Mouse (Mus musculus) liver (tissue): ENCODE data around the gene Cdh7.
"Not testable (repeated sequence)": the region's sequence is repeated elsewhere in the genome, so short reads cannot be mapped to it uniquely, and the experiment has no call there.

ENCODE experiments used
- DNase-seq: peaks from one replicate; pipeline ENCODE4 v3.0.0-alpha.2; 2020; ENCODE audit warnings: mixed read lengths

Gene Cdh7

DNA sequence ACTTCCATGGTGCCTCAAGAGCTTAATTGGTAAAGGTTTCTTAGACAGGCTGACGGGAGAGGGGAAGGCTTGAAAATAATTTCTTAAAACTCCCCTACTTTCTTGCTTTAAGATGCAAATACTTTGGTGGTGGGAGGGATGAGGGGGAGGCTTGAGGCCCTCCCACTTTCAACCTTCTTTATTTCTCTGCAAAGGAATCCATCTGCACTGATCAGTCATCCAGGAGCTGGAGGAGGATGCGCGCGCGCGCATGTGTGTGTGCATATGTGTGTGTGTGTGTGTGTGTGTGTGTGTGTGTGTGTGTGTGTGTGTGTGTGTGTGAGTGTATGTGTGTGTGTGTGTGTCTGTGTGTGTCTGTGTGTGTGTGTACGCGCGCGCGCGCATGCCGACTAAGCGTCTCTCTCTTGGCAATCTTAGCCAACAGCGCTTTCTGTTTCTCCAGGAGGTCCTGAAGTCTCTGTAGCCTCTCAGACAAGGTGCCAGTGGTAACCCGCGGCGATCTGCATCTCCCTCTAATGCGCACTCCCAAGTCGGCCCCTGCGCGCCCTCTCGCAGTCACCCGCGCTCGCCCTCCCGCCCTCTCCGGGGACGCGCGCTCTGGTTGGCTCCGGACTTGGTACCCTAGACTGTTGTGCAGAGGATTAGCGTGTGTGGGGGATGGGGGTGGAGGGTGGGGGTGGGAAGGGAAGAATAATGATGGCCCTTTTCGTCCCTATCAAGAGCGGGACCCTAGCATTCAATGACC is at the start of gene Cdh7:
Gene Cdh7, plus strand, starts transcription at position 368 of the 745 bp plus-strand sequence.
- peak; percentile 2 for DNase-seq

DNA sequence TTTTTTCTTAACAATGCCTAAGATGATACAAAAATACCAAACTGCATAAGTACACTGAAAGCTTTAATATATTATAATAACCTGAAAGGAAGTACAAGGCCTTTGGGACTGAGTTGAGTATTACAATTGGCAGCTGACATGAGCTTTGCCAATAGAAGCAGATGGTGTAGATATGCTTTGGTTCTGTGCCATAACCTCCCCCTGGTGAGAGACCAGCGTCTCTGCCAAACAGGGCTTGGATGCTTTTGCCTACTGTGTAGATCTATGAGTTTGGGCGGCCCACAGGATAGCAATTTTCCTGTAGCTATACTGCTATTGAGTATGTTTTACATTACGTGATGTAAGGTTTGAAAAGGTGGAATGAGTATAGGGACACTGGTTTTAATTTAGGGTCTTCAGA is 49.6 kb upstream of the Cdh7 start:
- no peak for DNase-seq

DNA sequence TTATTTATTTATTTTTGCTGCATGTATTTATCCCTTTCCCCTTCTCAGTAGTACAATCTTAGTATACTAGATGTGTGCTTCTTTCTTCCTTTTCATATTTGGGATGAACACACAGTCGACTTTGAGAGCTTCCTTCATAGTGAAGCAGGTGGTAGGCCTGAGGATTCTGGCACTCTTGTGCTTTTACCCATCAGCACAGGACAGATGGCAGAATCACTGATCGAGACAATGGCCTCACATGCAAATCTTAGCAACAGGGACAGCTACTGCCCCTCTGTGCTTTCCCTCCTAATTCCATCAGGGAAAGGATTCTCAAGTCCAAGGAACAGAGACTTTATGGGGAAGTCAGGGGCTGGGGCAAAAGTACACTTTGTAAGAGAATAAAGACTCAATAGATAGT is 33.7 kb upstream of the Cdh7 start:
- no peak for DNase-seq

DNA sequence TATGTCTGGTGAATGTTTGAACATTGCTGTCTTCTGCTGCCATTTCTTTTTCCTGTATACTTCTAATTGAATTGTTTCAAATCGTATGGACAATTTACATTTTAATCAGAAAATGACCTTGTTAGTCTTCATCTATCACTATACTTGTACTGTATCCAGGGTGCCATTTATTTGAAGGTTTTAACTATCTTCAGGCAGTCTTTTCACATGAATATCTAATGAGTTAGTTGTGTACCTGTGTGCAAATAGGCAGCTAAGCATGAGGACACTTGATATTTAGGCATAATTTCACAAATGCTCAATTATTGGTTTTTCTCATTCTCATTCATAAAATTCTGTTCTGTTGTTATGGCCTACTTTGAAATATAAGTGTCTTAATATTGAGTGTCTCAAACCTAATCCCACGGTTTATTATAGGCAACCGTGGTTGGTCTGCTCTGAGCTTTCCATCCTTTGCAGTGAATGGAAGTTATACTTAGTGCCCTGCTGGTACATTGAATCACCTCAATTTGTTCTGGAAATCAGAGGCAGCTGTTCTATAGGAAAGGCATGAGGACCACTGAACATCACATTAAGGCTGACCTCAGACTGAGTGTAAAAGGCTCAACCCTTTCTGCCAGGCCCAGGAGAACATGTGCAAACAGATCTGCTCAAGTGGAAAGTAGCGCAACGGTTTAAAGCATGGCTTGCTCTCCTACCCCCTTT is 10.4 kb upstream of the Cdh7 start:
- no peak for DNase-seq

DNA sequence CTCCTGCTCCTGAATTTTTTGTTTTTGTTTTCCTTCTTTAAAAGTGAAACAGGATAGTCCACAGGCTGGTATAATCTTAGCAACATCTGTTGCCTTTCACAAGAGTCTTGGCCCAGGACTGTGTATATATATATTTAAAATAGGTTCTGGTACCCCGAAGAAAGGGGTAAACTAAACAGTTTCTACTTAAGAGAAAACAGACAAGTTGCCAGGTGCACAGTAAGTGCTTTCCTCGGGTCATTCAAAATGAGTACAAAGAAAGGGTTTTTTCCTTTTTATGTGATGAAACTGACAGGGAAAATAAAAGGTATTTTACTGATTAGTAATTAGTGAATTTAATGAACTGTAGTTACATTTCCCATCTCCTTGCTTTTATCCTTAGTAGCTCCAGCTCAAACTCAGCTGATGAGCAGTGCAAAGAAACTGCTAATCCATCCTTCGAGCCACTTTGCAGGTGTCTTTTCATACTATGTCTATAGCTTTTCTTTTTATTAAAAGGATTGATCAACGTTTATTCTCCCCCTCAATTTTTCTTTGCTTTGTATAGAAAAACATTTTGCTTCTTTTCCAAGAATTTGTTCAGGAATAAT is 9.7 kb upstream of the Cdh7 start:
- no peak for DNase-seq

DNA sequence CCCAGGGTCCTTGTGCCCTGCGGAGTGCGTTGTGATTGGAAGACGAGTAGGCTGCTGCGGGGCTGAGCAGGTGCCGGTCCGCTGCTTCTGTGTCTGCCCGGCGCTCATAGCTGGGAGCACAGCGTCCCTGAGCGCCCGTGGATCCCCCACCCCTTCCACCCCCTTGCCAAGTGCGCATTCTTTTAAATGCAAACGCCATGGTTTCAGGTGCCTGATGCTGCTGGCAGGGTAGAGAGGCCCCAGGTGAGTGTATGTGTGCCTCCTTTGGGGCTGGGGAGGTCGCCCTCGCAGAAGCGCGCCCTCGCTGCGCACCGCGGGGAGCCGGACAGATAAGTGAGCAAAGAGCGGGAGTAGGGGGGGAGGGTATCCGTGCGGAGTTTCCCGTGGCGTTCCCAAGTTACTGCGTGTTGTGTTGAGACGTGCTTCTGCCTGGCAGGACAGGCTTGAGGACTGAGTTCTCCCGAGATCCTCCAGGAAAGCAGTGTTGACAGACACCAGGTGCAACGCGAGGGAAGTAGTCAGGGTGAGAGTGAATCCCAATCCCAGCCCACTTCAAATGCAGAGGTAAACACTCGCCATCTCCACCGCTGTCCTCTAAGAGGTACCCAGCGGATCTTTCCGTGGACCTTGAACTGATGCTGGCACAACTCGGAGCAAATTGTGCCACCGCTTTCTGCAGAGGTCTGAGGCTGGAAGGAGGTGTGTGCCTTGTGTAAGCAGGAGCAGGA is 742 bp downstream of the Cdh7 start:
- peak; percentile 2 for DNase-seq

DNA sequence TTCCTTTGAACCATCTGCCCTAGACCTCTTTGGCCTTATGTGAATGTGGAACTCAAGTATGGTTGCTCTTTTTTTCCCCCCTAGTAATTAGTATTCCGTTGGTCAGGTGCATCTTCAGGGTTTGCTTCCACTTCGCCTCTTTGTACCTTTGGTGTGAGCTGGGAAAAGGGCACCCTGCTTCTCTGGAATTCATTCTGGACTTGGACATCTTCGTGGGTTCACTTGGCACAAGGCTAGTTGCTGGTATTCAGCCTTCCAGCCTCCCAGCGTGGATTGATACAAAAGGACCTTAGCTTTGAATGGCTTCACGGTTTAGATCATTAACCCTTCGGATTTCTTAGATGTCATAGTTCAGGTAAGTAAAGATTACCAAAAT is 1.3 kb downstream of the Cdh7 start:
- no peak for DNase-seq

DNA sequence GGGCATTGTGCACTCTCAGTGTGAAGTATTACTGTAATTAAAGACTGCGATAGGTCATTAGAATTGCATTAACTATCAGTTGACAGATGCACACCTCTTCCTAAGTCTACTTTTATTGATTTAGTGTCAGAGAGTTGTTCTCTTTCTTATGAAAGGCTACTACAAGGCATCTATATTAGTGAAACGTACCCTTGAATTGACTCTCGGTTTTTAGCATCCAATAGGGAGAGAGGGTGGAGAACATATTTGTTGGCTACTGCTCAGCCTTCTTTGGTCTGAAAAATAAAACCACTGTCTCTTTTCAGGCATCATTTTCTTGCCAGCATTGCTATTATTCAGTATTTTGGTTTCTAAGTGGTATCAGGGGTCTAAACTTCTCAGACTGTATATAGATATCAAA is 2.5 kb downstream of the Cdh7 start:
- no peak for DNase-seq

DNA sequence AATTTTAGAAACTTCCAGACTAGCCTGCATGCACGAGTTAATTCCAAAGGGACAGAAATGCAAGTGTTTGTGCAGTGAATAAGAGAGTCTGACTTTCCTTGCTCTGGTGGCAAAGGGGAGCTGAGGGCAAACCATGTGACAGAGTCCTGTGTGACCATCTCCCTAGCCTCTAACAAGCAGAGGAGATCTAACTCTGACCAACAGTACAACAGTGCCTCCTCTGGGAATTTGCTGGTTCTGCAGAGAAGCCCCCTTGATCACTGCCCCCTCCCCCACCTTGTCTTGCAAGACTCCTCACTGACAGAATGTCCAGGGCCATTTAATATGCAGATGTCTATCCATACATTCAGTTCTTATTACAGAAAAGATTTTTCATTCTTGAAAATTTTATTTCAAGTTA is 3.2 kb downstream of the Cdh7 start:
- no peak for DNase-seq

DNA sequence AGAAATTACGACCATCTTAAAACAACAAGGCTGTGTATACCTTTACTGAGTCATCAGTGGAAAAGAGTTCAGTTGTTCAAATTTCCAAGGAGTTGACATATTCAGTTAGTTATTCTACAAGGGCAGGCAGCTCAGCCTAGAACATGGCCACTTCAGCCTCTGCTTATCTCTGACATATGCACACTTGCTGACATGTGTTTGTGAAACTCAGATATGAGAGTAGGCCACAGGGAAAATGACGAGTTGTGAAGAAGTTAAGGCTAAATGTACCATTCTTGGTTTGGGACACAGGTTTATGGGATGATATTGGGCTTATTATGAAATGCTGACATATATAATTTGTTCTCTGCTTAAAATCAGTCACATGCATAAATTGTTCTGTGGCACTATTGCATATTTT is 7.3 kb downstream of the Cdh7 start:
- DNase-seq: no peak

DNA sequence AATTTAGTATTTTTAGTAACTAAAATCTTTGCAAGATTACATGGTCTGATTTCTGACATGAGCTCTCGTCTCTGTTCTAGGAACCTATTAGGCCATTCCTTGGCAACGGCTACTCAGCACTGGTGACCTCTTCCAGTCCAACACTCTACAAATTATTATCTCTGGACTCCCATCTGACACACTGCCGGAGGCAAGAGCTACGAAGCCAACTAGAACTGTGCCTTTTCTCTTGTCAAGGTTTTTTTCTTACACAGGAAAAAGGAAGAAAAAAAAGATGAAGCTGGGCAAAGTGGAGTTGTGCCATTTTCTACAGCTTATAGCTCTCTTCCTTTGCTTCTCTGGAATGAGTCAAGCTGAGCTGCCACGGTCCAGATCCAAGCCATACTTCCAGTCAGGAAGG is 11.7 kb downstream of the Cdh7 start:
- no peak for DNase-seq

DNA sequence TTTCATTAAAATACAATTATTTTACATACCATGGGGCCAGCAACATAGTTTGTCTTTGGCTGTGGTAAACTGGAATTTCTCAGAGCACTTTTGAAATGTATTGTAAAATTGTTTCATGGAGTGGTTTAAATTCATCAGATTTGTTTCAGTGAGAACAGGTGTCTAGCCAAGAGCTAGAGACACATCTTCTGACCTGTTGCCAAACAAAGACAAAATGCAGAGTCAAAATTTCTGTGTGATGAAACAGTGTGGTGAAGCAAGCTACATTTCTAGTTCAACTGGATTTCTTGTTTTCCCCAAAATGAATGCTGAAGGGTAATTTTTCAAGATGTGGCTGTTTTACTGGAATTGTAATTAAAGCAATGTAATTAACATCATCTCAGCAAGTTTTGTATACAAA is 22.2 kb downstream of the Cdh7 start:
- DNase-seq: no peak

DNA sequence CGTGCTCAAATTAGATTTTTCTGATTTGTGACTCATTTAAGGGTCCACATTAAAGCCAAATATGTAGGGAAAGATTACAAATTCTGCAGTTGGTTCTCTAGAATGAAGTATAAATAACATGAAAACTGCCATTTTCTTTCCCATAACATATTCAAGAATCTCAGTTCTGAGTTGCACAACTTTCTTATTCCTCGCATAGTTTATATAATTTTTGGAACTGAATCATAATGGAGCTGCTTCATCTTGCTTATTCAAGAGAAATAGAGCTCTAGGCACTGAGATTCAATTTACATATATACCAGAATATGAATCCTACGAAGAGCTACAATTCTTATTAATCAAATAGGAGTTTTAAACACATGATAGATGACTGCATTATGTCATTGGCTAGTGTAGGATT is 22.8 kb downstream of the Cdh7 start:
- DNase-seq: no peak

DNA sequence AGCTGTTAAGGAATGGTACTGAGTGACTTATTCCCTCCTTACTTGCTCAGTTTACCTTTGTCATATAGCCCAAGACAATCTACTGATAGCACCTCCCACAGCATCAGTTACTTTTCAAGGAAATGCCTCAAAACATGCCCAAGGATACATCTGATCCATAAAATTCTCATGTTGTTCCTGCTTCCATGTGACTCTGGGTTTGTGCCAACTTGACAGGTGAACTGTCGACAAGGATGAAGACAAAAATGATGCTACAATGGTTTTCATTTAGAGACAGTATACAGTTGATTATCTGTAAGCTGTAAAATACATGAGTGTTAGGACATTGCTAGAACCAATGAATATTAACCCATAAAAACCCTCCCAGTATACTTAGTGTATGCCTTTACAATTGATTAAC is 29.9 kb downstream of the Cdh7 start:
- no peak for DNase-seq

DNA sequence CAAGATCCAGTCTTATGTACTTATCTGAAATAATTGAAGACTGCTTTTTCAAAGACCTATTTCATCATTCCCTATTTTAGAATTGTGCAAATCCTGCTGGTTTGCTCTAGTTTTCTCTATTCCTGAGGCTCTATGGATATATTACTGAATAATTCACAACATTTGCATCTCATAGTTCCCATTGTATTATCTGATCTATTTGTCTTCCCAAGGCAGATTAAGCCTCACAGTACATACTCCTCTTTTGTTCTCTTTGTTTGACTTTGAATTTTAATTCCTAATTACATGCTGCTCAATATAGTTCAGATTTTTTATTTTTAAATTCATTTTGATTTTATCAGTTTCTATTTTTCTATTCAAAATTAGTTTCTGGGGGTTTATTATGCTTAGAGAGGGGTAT is 74.1 kb downstream of the Cdh7 start:
- no peak for DNase-seq

DNA sequence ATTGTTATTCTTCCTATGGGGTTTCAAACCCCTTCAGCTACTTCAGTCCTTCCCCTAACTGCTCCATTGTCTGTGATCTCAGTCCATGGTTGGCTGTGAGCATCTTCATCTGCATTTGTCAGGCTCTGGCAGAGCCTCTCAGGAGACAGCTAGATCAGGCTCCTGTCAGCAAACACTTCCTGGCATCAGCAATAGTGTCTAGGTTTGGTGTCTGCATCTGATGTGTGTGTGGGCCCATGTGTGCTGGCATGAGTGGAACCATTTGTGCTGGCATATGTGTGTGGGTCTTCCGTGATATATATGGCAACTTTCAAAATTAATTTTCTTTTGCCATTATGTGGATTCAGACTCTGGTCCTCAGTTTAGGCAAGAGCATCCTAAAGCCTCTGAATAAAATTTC is 85.2 kb downstream of the Cdh7 start:
- no peak for DNase-seq

DNA sequence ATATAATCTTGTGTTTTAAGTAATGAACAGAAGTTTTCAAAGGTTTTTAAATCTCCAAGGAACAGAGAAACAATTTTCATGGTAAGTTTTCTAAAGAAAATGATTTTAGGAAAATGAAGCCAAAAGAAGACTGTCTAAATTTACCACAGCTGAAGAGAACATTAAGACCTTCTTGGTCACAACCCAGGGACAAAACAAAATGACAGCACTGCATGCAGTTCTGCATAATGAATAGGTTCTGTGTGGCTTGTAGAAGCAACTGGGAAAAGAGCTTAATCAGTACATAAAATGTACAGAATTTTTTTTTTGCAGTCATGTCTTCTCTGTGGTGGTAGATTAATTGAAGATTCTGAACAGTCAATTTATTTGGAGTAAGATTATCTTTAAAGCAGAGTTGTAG is 96.2 kb downstream of the Cdh7 start:
- no peak for DNase-seq

DNA sequence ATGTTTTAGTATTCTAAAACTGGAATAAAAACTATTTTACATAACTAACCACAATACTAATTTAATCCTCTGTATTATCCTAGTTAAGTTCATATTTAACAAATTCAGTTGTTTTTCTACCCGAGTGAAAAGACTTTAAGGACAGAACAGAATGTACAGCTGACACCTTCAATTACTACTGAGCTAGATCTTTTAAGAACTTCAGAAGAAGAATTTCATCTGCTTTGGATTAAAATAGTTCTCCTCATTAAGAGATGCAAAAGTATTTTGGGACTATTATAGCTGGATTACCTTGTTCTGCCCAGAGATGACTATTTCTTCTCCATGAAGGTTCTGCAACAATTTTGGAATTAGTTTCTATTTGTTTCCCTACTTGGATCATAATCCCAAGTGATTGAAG is 135.8 kb downstream of the Cdh7 start:
- DNase-seq: no peak

DNA sequence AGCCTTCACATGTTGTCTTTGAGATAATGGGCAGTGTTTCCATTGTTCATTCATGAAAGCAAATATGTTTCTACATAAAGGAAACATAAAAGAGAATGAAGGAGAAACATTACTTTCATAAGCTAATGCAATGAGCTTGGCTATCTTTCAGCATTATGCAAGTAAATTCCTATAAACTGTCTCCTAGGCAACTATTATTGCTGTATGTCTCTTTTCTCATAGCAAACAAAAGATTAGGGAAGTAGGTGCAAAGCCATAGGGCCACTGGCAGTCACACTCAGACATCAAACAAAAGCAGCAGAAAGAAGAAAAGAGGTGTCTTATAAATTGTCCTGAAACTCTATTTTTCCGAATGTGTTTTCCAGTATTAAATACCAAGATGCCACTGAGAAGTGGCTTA is 136.6 kb downstream of the Cdh7 start:
- no peak for DNase-seq

DNA sequence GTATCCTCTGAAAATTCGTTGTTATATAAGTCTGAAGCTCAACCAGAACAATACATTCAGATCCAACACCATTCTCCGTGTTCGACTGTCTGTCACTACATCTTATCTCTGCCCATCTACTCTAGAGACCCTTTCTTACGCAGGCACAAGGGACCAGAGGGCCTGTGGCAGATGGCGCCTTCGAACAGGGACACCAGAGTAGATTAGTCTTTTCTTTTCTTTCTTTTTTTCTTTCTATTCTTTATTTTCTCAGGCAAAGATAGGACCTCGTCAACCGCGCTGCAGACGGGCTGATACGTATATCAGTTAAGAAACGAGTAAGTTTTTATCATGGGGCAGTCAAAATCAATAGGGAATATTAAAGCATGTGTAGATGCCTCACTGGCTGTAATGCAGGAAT is 189.2 kb downstream of the Cdh7 start:
- DNase-seq: not testable (repeated sequence)
